Mouse (Mus musculus) fat pad, adult 2 months (tissue): Measurements from ENCODE around the gene Hmcn1.

Source experiments
- DNase-seq: peaks from one replicate; pipeline ENCODE4 v3.0.0-alpha.2; 2011; ENCODE audit warnings: low read depth, low spot score; ENCODE audit errors: extremely low read depth

Gene Hmcn1

GRCm38 (mm10) chr1:150886267-150886666, 107.0 kb downstream of the Hmcn1 start:
- no peak for DNase-seq

GRCm38 (mm10) chr1:150878421-150878820, 114.8 kb downstream of the Hmcn1 start:
- DNase-seq: no peak

GRCm38 (mm10) chr1:150877920-150878319, 115.3 kb downstream of the Hmcn1 start:
- DNase-seq: no peak

DNA sequence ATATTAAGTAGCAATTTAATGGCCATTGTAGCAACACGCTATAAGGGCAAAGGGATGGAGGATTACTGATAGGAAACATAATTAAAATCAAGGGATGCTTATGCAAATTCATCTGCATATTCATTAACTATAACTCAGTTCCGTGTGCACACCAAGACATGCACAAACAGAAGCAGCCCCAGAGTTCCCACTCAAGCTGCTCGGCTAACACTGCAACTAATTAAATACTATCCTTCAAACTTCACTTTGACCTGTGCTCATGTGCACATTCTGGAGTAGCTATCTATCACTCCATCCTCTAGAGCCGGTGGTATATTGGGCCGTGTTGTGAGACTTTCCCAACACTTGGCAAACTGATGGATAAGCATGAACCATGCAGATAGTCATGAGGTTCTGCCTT, 119.2 kb downstream of the Hmcn1 start:
- DNase-seq: no peak

DNA sequence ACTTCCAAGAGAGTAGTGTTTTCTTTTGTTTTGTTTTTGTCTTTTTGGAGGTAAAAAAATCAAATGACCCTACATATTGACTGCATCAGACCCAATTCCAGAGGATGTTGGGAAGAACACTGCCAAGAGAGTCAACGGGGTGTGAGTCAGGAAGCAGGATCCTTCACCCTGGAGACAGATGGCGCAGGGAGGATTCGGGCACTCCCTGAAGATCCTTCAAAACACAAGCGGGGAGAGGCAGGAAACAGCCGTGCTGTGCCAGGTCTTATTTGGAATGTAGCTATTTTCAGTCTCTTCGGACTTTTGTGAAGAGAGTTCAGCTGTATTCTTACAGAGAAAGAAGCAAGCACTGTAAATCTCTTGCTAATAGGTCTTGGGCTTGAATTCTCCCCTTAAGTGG, 120.0 kb downstream of the Hmcn1 start:
- no peak for DNase-seq

- DNase-seq: no peak
Measured at GRCm38 (mm10) chr1:150872105-150872504, 121.1 kb downstream of the Hmcn1 start.

DNA sequence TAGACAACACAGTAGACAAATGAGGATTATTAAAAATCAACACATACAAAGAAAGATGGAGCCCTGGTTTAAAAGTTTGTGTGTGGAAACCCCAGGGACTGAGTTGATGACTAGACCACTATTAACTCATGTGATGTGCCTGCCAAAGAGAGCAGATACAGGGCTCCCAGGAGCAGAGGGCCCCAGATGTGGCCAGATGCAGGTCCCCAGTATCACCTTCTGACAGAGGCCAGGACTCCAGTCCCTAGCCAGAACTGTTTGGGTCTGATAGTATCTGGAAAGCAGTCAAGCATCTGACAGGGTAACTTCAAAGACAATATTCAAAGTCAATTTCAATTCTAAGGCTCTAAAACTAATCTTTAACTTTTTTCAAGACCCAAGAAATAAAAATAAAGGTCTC, 124.0 kb downstream of the Hmcn1 start:
- DNase-seq: no peak

- no peak for DNase-seq
Measured at GRCm38 (mm10) chr1:150866615-150867014, 126.6 kb downstream of the Hmcn1 start.

DNA sequence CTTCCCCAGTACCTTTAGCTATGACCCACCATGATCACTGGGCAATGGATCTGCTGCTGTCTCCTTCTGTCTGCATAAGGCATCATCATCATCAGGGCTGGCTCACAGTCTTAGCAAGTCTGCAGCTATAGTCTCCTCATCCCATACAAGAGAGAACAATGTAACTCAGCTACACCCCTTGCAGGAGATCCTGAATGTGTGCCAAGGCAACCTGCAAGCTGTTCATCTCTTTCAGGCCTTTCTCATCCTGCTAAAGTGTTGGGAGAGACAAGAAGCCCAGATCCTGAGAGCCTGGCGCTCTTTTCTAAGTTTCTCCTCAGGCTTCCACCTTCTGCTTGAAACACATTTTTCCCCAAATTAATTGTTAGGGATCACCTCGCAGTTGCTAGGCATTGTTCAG, 135.5 kb downstream of the Hmcn1 start:
- DNase-seq: no peak

DNA sequence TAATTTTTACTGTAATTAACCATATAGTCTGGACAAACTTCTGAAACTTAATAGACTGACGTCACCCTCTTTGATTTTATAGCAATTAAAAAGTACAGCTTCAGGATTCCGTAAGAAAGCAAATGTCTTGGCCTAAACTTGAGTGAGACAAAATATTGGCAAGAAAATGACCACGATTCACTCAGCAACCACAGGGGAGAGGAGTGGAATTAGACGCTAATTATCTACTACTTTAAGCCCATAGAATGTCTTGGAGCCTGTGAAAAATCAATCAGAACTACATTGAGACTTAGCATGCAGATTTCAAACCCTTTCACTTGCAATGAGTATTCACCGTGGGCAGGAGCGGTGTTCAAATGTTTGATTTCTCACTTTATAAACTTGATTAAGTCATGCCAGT, 159.8 kb downstream of the Hmcn1 start:
- no peak for DNase-seq

- no peak for DNase-seq
Measured at GRCm38 (mm10) chr1:150829851-150830250, 163.4 kb downstream of the Hmcn1 start.

GRCm38 (mm10) chr1:150827169-150827568, 166.1 kb downstream of the Hmcn1 start:
- no peak for DNase-seq

DNA sequence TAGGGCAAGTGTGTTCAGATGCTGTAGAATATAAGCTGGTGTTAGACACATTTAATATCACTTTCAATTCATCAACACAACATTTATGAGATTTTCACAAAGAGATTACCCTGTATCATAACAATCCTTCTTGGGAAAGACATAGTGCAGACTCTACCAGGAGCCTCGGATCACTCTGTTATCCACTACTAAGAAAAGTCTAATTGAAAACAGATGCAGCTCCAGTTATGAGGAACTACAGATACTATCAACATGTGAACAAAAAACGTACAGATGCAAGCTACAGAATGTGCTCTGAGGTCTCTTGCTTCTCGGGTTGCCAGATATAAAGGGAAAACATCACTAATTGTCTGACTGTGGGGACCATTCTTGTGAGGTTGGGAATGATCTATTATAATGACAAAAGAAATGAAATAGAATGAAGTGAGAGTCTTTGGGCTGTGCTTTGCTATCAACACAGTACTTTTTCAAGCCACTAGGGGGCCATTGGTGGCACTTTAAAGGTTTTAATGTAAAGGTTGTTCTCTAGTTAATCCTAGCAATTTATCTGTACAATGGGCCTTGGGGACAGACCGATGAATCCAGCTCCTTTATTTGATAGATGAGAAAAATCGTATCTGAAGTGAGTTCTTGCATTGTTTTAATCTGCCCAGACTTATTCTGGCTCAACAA, 168.8 kb downstream of the Hmcn1 start:
- no peak for DNase-seq

GRCm38 (mm10) chr1:150816035-150816807, 177.0 kb downstream of the Hmcn1 start:
- no peak for DNase-seq

- DNase-seq: no peak
Measured at GRCm38 (mm10) chr1:150814917-150815316, 178.3 kb downstream of the Hmcn1 start.

GRCm38 (mm10) chr1:150813381-150813780, 179.9 kb downstream of the Hmcn1 start:
- no peak for DNase-seq

DNA sequence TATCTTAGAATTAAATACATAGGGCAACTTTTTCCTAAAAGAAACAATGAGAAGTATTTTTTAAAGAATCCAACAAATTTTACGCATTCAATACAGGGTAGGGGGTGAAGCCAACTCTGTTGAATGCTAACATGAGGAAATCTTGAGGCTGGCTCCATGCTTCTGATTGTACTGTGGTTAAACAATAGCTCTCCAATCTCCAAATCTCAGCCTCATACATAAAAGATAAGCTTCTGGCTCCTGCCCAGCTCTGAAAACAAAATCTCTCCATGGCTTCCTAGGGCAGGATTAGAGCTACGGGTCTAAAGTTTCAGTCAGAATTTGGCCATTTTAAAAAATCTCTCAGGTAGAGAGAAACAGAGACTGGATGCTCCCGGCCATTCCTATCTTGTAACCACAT, 186.4 kb downstream of the Hmcn1 start:
- DNase-seq: no peak

DNA sequence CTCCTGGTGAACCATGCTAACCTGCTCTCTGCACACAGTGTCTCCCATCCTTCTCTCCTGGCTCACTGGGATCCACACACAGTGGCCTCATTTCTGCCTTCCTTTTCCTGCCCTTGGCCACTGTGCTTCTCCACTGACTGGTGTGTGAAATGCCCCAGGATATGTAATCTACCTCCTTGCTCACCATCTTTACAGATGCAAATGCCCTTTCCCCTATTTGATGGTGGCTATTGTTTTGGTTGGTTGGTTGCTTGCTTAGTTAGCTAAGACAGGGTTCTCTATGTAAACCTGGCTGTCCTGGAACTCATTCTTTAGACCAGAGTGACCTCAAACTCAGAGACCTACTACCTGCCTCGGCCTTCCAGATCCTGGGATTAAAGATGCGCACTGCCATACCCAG, 187.8 kb downstream of the Hmcn1 start:
- DNase-seq: no peak

GRCm38 (mm10) chr1:150804235-150805099, 188.8 kb downstream of the Hmcn1 start:
- DNase-seq: no peak

DNA sequence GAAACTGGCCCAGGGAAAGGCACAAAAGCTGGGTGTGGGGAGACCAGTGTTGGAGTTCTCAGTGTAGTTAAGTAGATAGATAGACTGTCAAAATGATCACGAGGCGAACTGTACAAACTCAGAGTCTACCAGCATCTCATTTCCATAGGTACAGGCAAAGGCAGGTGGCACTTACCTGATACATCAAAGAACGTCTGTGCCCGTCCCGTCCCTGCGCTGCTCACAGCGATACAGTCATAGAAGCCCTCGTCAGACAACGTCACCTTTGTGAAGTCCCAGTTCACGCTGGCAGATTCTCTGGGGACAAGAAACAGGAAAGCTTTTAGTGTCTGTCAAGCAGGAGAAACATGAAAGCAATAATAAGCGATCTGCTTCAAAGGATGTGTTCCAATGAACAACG, 190.6 kb downstream of the Hmcn1 start:
- DNase-seq: no peak

DNA sequence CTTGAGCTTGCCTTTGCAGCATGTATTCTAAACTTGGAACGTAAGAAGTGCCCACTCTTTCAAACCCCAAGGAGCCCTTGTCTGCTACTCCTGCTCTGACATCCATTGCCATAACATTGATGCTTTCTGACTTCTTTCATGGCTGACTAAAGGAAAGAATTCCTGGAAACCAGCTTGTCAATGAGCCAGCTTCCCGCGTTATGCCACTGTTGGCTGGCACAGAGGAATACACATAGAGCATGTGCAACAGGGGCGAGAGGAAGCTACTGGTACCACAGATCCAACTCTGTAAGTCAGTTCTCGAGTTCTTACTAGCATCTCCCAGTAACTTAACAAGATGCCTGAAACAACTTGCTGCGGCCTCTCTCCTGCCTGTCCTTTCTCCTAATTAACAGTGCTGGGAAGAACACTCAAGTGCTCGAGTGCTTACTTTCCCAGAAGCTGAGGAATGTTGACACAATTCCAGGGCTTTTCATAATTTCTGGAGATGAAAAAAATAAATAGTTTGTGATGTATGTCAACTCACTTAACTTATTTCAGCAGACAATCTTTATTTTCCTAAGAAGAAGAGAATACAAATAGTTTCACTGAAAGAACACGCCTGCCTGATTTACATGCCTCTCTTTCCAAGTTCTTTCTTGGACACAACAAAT, 192.5 kb downstream of the Hmcn1 start:
- no peak for DNase-seq
